Mouse (Mus musculus): ENCODE data around the gene Kcnip1.

DNA sequence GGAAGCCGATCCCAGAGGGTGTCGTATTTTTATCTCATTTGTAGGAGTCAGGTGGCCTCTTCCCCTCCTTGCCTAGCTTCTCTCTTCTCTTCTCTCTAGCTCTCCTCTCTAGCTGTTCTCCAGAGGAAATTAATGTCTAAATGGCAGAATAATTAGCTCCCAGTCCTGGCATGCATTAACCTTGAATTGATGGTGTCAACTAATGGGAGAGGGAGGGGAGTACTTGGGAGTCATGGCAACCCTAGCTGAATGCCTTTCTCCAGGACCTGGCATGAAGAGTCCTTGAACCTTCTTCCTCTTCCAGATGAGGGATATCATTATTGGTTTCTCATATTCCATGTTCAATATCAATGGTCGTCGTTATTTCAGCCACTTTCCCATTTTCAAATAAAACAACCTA is 396.3 kb downstream of the Kcnip1 start:
- TF ChIP-seq POLR2A (IDR thresholded peaks at IDR 0.05; ENCODE audit: control insufficient read depth, extremely low read depth, insufficient read depth, low read length, poor library complexity) (no peak), CTCF (IDR thresholded peaks at IDR 0.05; ENCODE audit: borderline replicate concordance, control insufficient read depth, extremely low read depth, insufficient read depth, low read length, poor library complexity) (no peak)
